Mouse (Mus musculus) erythroid progenitor cell, adult 5-6 weeks (primary cell): Measurements from ENCODE around the gene Med14. TPM values are rescaled to one million over a fixed set of nuclear protein-coding genes. Genes with fewer than 3 reads are reported as not detected.

Experiments
- ATAC-seq: replicated peaks from 2 replicates; pipeline ENCODE4 v1.8.0; 2016; ENCODE audit warnings: moderate number of reproducible peaks, mild to moderate bottlenecking, moderate TSS enrichment, inconsistent platforms; ENCODE audit not compliant: poor library complexity, low FRiP score, severe bottlenecking
- total RNA-seq, 2 experiments: library from RNA; stranded (forward) in 1 of 2; stranded (reverse) in 1 of 2; fragments of 150-400 nt in 1 of 2; fragments of 186-747, 209-891 nt in 1 of 2; gene quantifications; 2 replicates each; pipeline versions ENCODE4 v1.2.3 to v1.2.4; 2015 to 2017; ENCODE audit warnings: low replicate concordance in 2 of 2

Gene Med14
- total RNA-seq, 2 experiments from 2014 or later, result 28.1 to 92.6 TPM

GRCm38 (mm10) chrX:12686071-12686470 is 75.8 kb downstream of the Med14 start:
- no peak for ATAC-seq

GRCm38 (mm10) chrX:12677396-12677795 is 84.5 kb downstream of the Med14 start:
- no peak for ATAC-seq

DNA sequence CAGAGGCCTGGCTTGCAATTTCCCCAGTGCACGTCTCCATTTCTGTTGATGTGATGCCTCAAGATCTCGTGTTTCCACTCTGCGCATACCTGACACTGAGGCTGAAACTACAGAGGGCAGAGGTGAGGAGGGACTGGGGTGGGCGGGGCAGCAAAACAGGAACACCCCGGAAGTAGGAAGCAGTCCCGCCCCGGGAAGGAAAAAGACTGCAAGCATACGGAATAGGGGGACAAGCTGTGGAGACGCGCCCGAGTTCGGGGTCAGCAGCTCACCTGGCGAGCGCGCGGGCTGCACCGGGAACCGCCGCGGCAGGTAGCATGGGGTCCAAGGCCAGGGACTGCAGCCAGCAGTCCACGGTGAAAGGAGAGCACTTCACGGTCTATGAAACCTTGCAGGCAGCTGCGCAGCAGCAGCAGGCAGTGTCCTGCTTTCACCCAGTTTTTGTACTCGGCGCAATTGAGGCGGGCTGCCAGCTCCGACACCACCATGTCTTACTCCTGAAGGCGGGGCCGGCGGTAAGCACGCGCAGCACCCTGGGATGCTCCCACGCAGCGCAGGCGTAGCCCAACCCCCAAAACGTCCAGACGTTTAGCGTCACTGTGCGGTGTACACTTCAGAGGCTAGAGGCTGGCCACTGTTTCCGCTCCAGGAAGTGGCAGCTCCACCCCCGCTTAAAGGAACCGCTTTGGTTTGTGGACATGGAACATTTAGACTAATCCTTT is 88.7 kb downstream of the Med14 start, which contains the start of gene 1810030O07Rik:
Gene 1810030O07Rik (minus strand): TSS at position 615 of the 722 bp plus-strand sequence.
- peak; percentile 100 for ATAC-seq

GRCm38 (mm10) chrX:12653879-12654278 is 108.0 kb downstream of the Med14 start:
- no peak for ATAC-seq

GRCm38 (mm10) chrX:12651906-12652305 is 110.0 kb downstream of the Med14 start:
- ATAC-seq, result no peak

DNA sequence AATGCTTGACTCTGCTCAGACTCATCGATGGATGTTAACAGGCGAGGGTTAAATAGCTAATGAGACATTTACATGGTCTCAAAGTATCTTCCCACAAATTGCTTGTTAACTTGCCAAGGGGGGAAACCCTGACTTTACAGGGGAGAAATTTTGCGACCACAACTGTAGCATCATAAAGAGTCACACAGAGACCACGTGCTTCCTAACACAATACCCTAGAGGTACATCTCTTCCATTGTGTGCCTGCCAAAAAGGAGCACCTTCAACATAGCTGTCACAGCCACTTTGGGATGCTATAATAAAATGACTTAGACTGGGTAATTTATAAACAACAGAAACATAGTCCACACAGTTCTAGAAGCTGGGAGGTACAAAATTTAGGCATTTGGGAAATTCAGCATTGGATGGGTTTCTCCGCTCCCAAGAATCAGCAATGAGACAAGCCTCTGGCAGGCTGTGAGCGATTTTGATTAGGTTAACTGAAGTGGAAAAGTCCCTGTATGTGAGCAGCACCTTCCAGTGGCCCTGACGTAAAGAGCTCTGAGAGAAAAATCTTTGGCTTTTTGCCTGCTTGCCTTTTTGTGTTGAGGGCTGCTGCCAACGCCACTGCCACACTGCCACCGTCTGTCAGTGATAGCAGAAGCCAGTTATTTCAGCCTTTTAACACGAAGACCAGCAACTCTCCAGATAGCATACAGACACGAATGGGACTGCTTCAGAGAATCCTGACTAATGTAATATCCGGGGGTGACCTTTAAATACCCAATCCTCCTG is 116.2 kb downstream of the Med14 start:
- ATAC-seq, result no peak

DNA sequence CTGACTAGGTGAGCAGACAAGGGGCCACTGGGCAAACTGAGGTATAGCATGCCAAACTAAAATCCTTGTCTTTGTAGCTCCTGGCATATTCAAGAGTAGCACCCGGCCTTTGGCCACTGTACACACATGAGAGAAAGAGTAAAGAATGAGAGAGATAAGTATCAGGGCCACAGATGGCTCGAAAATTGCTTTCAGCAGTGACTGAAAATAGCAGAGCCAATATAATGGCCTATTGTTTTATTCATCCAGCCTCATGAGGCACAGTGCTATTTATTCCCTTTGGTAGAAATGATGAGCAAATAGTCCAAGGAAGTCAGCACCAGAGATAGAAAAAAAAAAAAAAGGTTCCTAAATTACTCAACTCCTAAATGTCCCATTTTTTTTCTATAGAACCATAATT is 116.9 kb downstream of the Med14 start:
- ATAC-seq, result no peak

Other genes with a start within 250 kb of the Med14 start
- gene Atp6ap2, start 174.3 kb downstream of the Med14 start, total RNA-seq (2015; ENCODE audit: low replicate concordance), result 54.8 and 75.5 TPM in 2 replicates
- 52.6 and 54.6 TPM in 2 replicates for gene Atp6ap2, start 174.3 kb downstream of the Med14 start, total RNA-seq (2017; ENCODE audit: low replicate concordance)
- 20.5 and 26.0 TPM in 2 replicates for gene 1810030O07Rik, start 88.4 kb downstream of the Med14 start, total RNA-seq (2015; ENCODE audit: low replicate concordance)
- 8.6 and 16.7 TPM in 2 replicates for gene 1810030O07Rik, start 88.4 kb downstream of the Med14 start, total RNA-seq (2017; ENCODE audit: low replicate concordance)